Mouse (Mus musculus): ENCODE results near the gene Cep19. TPM values are rescaled to one million over a fixed set of nuclear protein-coding genes. Genes with fewer than 3 reads are reported as not detected.

Gene Cep19
- polyA plus RNA-seq (2011; ENCODE audit: insufficient read depth, insufficient read length, low read depth, missing spikeins) = 12.7 and 13.0 TPM in 2 replicates

DNA sequence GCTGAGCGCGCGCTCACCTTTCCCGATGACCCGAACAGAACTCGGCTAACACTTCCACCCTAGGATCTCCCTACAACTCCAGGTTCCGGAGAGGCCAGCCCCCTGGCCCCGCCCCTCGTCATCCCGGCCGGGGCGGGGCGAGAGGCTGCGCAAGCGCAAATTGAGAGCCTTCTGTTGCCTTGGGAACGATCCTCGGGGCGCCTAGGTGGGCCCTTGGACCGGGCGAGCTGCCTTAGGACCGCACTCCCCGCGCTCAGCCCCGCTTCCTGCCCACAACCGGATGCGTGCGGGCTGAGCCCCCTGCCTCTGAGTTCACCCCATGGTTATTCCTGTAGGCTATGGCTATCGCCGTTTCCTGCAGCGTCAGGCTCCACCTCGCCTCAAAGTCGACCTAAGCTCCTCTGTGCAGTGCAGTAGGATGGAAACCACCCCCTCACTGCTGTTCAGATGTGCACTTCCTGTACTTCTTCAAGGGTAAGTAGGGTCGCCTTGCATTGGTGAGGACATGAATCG is at the start of gene Cep19, which contains the start of gene Pigx:
Gene Cep19, plus strand, starts transcription at position 163 of the 513 bp plus-strand sequence.
Gene Pigx, minus strand, starts transcription at position 103 of the 513 bp plus-strand sequence.
- no peaks in the 10 kb centered on the region for H3K4me1 ChIP-seq (ENCODE audit: control insufficient read depth, insufficient read depth, low read length)
- TF ChIP-seq EP300 (IDR thresholded peaks at IDR 0.05; ENCODE audit: insufficient read depth, low read depth, low read length) = no peak
- TF ChIP-seq POLR2A (IDR thresholded peaks at IDR 0.05; ENCODE audit: insufficient read depth, low read length) = peak; percentile 44
- no peaks in the 10 kb centered on the region for H3K27me3 ChIP-seq (ENCODE audit: control insufficient read depth, insufficient read depth, low read length, poor library complexity, severe bottlenecking)
- H3K9me3 ChIP-seq (replicated peaks; ENCODE audit: control insufficient read depth, insufficient read depth, low read length, poor library complexity, severe bottlenecking) = no peaks in the 10 kb centered on the region
- peak within 1 kb of the TSS; percentile 71 for H3K4me3 ChIP-seq (ENCODE audit: low read depth, low read length)
- no peak within 1 kb of the TSS for H3K27ac ChIP-seq (ENCODE audit: insufficient read depth, low read length)
- H3K36me3 ChIP-seq (ENCODE audit: control insufficient read depth, insufficient read depth, low read length, poor library complexity, severe bottlenecking) = no peaks in the 10 kb centered on the region
- peak within 1 kb of the TSS; percentile 61 for H3K9ac ChIP-seq (ENCODE audit: low read depth, poor library complexity, severe bottlenecking)

DNA sequence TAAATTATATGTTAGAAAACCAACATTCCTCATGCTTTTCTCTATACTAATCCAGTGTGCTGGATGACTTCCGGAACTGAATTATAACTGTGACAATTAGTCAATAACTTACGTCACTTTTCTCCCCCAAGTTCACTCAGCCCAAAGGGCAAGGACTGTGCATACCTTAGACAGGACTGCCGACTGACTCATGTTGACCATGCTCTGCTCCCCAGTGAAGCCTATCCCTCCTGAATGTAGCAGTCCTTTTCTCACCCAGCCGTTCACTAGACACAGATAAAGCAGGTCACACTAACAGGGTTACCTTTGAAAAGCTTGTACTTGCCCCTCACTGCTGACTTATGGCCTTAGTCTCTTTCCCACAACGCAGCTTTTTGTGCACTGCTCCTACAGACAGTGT is 40.8 kb upstream of the Cep19 start:
- no peaks in the 10 kb centered on the region for H3K9me3 ChIP-seq (replicated peaks; ENCODE audit: control insufficient read depth, insufficient read depth, low read length, poor library complexity, severe bottlenecking)
- no peak overlapping the region for H3K27ac ChIP-seq (ENCODE audit: insufficient read depth, low read length)
- no peaks in the 10 kb centered on the region for H3K36me3 ChIP-seq (ENCODE audit: control insufficient read depth, insufficient read depth, low read length, poor library complexity, severe bottlenecking)
- no peak overlapping the region for H3K4me3 ChIP-seq (ENCODE audit: low read depth, low read length)
- H3K27me3 ChIP-seq (ENCODE audit: control insufficient read depth, insufficient read depth, low read length, poor library complexity, severe bottlenecking) = no peaks in the 10 kb centered on the region
- H3K4me1 ChIP-seq (ENCODE audit: control insufficient read depth, insufficient read depth, low read length) = no peaks in the 10 kb centered on the region
- H3K9ac ChIP-seq (ENCODE audit: low read depth, poor library complexity, severe bottlenecking) = no peak overlapping the region
- TF ChIP-seq EP300 (IDR thresholded peaks at IDR 0.05; ENCODE audit: insufficient read depth, low read depth, low read length) (no peak), POLR2A (IDR thresholded peaks at IDR 0.05; ENCODE audit: insufficient read depth, low read length) (no peak), CTCF (IDR thresholded peaks at IDR 0.05; ENCODE audit: low read depth, low read length) (no peak)

DNA sequence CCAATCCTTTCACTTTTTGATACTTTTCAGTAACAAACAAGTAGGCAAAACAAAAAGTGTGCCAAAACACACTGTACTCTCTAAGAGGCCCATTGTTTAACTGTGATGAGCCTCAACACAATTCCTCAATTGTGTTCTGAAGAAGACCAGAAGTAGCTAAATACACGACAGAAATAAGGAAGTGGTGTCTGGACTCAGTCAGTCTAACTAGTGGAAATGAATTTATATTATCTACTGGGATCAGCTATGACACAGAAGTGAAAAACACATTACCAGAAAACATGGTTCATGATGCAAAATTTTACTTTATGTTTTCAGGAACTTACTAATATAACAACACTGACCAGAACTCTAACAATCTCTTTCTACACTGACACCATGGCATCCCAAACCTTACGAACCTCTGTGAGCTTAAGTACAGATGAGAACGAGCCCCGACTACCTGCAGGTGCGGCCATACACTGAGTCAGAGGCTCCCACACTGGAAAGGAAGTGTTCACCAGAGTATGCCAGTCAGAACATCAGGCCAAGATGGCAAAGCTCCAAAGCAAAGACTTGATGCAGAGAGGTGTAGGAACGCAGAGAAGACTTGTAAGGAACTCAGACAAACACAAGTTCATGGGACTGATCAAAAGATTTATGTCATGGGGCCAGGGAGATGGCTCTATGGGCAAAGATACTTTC is 39.6 kb upstream of the Cep19 start:
- Histone ChIP-seq H3K4me1 (ENCODE audit: control insufficient read depth, insufficient read depth, low read length) (no peaks in the 10 kb centered on the region), H3K27ac (ENCODE audit: insufficient read depth, low read length) (no peak overlapping the region), H3K4me3 (ENCODE audit: low read depth, low read length) (no peak overlapping the region), H3K9me3 (replicated peaks; ENCODE audit: control insufficient read depth, insufficient read depth, low read length, poor library complexity, severe bottlenecking) (no peaks in the 10 kb centered on the region), H3K27me3 (ENCODE audit: control insufficient read depth, insufficient read depth, low read length, poor library complexity, severe bottlenecking) (no peaks in the 10 kb centered on the region), H3K9ac (ENCODE audit: low read depth, poor library complexity, severe bottlenecking) (no peak overlapping the region), H3K36me3 (ENCODE audit: control insufficient read depth, insufficient read depth, low read length, poor library complexity, severe bottlenecking) (no peaks in the 10 kb centered on the region)
- no peak for TF ChIP-seq EP300 (IDR thresholded peaks at IDR 0.05; ENCODE audit: insufficient read depth, low read depth, low read length)
- TF ChIP-seq POLR2A (IDR thresholded peaks at IDR 0.05; ENCODE audit: insufficient read depth, low read length) = no peak
- no peak for TF ChIP-seq CTCF (IDR thresholded peaks at IDR 0.05; ENCODE audit: low read depth, low read length)

DNA sequence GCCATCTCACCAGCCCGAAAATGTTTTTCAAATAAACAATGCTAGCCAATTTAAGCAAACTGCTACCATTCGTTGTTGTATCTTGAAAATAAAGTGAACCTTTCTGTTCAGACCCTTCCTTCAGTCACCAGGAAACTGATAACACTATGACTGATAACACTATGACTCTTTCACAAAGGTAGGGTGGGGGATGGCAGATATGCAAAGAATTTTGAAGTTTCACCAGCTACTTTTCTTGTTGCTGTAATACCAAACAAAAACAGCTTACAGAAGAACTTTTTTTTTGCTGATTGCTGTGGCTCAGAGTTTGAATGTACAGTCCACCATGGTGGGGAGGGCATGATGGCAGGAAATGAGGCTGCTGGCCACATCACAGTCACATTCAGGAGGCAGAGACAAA is 37.4 kb upstream of the Cep19 start:
- Histone ChIP-seq H3K27ac (ENCODE audit: insufficient read depth, low read length) (no peak overlapping the region), H3K9me3 (replicated peaks; ENCODE audit: control insufficient read depth, insufficient read depth, low read length, poor library complexity, severe bottlenecking) (no peaks in the 10 kb centered on the region), H3K4me1 (ENCODE audit: control insufficient read depth, insufficient read depth, low read length) (peaks cover 4% of the 10 kb centered on the region), H3K9ac (ENCODE audit: low read depth, poor library complexity, severe bottlenecking) (no peak overlapping the region), H3K4me3 (ENCODE audit: low read depth, low read length) (no peak overlapping the region), H3K27me3 (ENCODE audit: control insufficient read depth, insufficient read depth, low read length, poor library complexity, severe bottlenecking) (no peaks in the 10 kb centered on the region), H3K36me3 (ENCODE audit: control insufficient read depth, insufficient read depth, low read length, poor library complexity, severe bottlenecking) (no peaks in the 10 kb centered on the region)
- TF ChIP-seq POLR2A (IDR thresholded peaks at IDR 0.05; ENCODE audit: insufficient read depth, low read length) = no peak
- TF ChIP-seq EP300 (IDR thresholded peaks at IDR 0.05; ENCODE audit: insufficient read depth, low read depth, low read length) = no peak
- no peak for TF ChIP-seq CTCF (IDR thresholded peaks at IDR 0.05; ENCODE audit: low read depth, low read length)

DNA sequence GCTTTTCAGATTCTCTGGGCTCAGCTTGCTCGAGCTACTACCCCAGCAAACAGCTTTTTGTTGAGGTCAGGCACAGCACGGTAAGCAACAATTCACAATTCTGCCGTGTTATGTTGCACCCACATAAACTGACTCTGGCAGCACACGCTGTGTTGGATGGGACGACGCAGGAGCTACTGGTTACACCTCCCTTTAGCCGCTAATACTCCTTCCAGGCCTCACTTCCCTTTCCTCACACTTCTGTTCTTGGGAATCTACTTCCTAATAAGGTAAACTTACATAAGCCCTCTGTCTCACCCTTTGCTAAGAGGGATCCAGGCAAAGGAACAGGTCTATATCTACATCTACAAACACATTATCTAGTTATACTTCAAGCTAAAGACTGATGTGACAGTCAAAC is 35.7 kb upstream of the Cep19 start:
- H3K4me3 ChIP-seq (ENCODE audit: low read depth, low read length) = no peak overlapping the region
- no peak overlapping the region for H3K9ac ChIP-seq (ENCODE audit: low read depth, poor library complexity, severe bottlenecking)
- H3K27me3 ChIP-seq (ENCODE audit: control insufficient read depth, insufficient read depth, low read length, poor library complexity, severe bottlenecking) = no peaks in the 10 kb centered on the region
- H3K9me3 ChIP-seq (replicated peaks; ENCODE audit: control insufficient read depth, insufficient read depth, low read length, poor library complexity, severe bottlenecking) = no peaks in the 10 kb centered on the region
- H3K27ac ChIP-seq (ENCODE audit: insufficient read depth, low read length) = no peak overlapping the region
- no peaks in the 10 kb centered on the region for H3K36me3 ChIP-seq (ENCODE audit: control insufficient read depth, insufficient read depth, low read length, poor library complexity, severe bottlenecking)
- H3K4me1 ChIP-seq (ENCODE audit: control insufficient read depth, insufficient read depth, low read length) = peaks cover 4% of the 10 kb centered on the region
- TF ChIP-seq POLR2A (IDR thresholded peaks at IDR 0.05; ENCODE audit: insufficient read depth, low read length) (no peak), EP300 (IDR thresholded peaks at IDR 0.05; ENCODE audit: insufficient read depth, low read depth, low read length) (no peak), CTCF (IDR thresholded peaks at IDR 0.05; ENCODE audit: low read depth, low read length) (no peak)

DNA sequence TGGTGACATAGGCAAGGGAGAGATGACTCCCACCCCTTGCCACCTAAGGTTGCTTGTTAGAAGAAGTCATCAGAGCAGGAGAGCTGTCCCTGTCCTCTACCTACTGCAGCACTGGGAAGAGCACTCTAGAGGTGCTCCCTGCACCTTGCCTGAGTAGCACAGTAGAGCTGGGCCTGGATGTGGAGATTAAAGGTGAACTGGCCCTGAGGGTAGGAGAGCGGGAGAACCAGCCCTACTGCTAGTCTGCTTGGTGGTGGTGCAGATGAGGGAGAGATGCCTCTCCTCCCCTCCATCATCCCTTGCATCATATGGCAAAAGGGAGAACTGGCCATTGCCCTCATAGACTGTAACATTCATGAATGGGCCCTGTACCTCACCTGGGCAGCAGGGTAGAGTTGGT is 32.7 kb upstream of the Cep19 start:
- Histone ChIP-seq H3K9ac (ENCODE audit: low read depth, poor library complexity, severe bottlenecking) (no peak overlapping the region), H3K27ac (ENCODE audit: insufficient read depth, low read length) (no peak overlapping the region), H3K9me3 (replicated peaks; ENCODE audit: control insufficient read depth, insufficient read depth, low read length, poor library complexity, severe bottlenecking) (no peaks in the 10 kb centered on the region), H3K27me3 (ENCODE audit: control insufficient read depth, insufficient read depth, low read length, poor library complexity, severe bottlenecking) (no peaks in the 10 kb centered on the region), H3K36me3 (ENCODE audit: control insufficient read depth, insufficient read depth, low read length, poor library complexity, severe bottlenecking) (no peaks in the 10 kb centered on the region), H3K4me3 (ENCODE audit: low read depth, low read length) (no peak overlapping the region), H3K4me1 (ENCODE audit: control insufficient read depth, insufficient read depth, low read length) (peaks cover 4% of the 10 kb centered on the region)
- TF ChIP-seq CTCF (IDR thresholded peaks at IDR 0.05; ENCODE audit: low read depth, low read length) (no peak), EP300 (IDR thresholded peaks at IDR 0.05; ENCODE audit: insufficient read depth, low read depth, low read length) (no peak), POLR2A (IDR thresholded peaks at IDR 0.05; ENCODE audit: insufficient read depth, low read length) (no peak)
